Mouse (Mus musculus): ENCODE results near the gene Hspg2. TPM values are rescaled to one million over a fixed set of nuclear protein-coding genes. Genes with fewer than 3 reads are reported as not detected.

Gene Hspg2
- total RNA-seq, 2 experiments from 2014 or later, result 5.5 to 6.5 TPM

DNA sequence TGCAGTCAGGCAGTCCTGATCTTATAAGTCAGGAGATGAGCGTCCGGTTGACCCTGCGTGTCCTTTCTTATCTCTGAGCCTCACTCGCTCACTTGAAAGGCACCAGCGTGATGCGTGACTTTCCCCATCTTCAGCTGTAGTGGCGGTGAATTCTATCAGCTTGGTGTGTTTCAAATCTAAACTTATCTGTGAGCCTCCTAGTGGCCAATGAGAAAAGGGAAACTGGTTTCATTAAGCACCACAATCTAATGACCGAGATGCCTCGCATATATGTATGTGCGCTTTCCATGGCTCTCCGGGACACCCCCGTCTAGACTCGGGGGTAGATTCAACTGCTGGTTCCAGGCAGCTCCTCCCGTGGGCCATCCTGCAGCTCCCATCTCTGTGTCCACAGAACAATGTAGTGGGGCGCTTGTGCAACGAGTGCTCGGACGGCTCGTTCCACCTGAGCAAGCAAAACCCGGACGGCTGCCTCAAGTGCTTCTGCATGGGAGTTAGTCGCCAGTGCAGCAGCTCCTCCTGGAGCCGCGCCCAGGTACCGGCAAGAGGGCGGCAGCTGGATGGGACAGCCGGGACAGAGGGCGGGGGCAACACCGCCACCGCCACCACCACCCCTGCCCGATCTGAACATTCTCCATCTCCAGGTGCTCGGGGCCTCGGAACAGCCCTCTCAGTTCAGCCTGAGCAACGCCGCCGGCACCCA lies 49.6 kb downstream of the Hspg2 start:
- TF ChIP-seq CTCF (IDR thresholded peaks at IDR 0.05), result peak; percentile 12
- DNase-seq (ENCODE audit: extremely low spot score in 1 of 2, low spot score in 2 of 2), result no peak
- H3K4me3 ChIP-seq, result no peak overlapping the region
- intact Hi-C loops (cut with DNase I), result no loop called here
- H3K27ac ChIP-seq, result no peak overlapping the region

DNA sequence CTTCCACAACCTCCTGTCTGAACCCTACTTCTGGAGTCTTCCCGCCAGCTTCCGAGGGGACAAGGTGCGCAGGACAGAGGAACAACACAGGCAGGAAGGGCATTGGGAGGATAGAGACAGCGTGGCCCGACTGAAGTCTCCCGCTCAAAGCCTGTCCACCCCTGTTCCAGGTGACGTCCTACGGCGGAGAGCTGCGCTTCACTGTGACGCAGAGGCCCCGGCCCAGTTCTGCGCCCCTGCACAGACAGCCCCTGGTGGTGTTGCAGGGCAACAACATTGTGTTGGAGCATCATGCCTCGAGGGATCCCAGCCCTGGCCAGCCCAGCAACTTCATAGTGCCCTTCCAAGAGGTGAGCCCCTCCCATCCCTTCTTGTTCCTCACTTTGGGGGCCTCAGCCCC lies 50.2 kb downstream of the Hspg2 start:
- no peak for DNase-seq (ENCODE audit: extremely low spot score in 1 of 2, low spot score in 2 of 2)
- no peak; the same call in 1 of the 2 replicates for TF ChIP-seq CTCF (IDR thresholded peaks at IDR 0.05)
- Histone ChIP-seq H3K4me3 (no peak overlapping the region), H3K27ac (no peak overlapping the region)
- intact Hi-C loops (cut with DNase I), result no loop called here

DNA sequence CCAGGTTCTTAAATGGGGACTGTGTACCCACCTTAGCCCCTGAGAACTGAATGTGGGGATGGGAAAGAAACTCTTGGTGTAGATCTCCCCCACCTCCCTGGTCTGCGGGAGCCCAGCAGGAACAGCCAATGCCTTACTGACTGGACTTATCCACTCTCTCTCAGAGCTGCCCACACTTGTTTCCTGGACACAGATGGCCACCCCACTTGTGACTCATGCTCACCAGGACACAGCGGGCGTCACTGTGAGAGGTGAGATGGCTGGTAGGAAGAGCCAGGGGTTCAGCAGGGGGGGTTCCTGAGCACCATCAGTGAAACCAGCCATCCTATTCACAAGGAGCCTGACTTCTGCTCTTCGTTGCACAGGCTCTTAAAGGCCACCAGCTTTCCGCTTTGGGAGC lies 51.8 kb downstream of the Hspg2 start:
- Histone ChIP-seq H3K27ac (no peak overlapping the region), H3K4me3 (no peak overlapping the region)
- DNase-seq (ENCODE audit: extremely low spot score in 1 of 2, low spot score in 2 of 2), result peak in 1 of 2 experiments; percentile 21
- intact Hi-C loops (cut with DNase I), result no loop called here
- TF ChIP-seq CTCF (IDR thresholded peaks at IDR 0.05), result no peak

DNA sequence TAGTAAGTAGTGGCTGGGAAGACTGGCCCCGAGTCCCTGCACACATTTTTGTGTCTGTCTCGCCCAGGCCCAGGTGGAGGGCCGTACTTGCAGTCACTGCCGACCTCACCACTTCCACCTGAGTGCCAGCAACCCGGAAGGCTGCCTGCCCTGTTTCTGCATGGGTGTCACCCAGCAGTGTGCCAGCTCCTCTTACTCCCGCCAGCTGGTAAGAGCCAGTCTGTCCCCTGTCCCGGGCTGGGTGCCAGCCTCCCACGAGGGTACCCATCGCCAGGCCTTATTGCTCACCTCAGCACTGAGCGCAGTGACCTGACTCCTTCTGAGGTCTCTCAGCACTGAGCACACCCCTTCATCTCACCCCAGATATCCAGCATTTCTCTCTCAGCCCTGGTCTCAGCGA lies 53.4 kb downstream of the Hspg2 start:
- TF ChIP-seq CTCF (IDR thresholded peaks at IDR 0.05), result no peak
- intact Hi-C loops (cut with DNase I), result no loop called here
- H3K4me3 ChIP-seq, result no peak overlapping the region

DNA sequence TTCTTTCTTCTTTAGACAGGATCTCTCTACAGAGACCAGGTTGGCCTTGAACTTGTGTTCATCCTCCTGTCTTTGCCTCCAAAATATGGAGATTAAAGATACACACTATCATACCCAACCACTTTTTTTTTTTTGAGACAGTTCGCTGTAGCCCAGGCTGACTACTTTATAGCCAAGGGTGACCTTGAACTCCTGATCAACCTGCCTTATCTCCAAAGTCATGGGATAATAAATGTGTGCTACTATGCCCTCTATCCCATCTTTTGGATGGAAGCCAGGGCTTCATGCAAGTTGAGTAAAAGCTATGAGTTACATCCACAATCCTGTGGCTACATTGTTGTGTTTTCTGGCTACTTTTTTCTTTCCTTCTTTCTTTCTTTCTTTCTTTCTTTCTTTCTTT lies 56.9 kb downstream of the Hspg2 start:
- intact Hi-C loops (cut with DNase I), result no loop called here
- no peak for DNase-seq (ENCODE audit: extremely low spot score in 1 of 2, low spot score in 2 of 2)
- TF ChIP-seq CTCF (IDR thresholded peaks at IDR 0.05), result no peak

More for the DNA sequence above, 53.4 kb downstream of the Hspg2 start:
- no peak overlapping the region for H3K27ac ChIP-seq
- DNase-seq (ENCODE audit: extremely low spot score in 1 of 2, low spot score in 2 of 2), result no peak

DNA sequence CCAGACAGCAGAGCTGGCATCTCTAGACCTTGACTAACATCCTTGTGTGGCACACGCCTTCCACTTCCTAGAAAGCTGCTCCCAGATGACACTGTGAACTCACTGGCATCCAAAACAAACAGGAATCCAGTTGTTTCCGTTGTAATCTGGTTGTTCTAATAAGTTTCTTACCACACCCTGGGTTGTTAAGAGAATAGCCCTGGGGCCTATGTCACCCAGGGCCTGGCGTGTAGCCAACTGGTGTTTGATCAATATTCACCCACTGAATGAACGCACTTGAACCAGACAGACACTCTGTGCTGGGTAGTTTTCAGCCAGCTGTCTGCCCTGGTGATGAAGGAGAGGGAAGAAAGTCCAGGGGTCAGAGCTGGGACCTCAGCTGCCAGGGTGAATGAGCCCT lies 58.8 kb downstream of the Hspg2 start:
- no peak for DNase-seq (ENCODE audit: extremely low spot score in 1 of 2, low spot score in 2 of 2)
- intact Hi-C loops (cut with DNase I), result no loop called here
- Histone ChIP-seq H3K4me3 (no peak overlapping the region), H3K27ac (no peak overlapping the region)
- TF ChIP-seq CTCF (IDR thresholded peaks at IDR 0.05), result no peak

More for the DNA sequence above, 56.9 kb downstream of the Hspg2 start:
- H3K4me3 ChIP-seq, result no peak overlapping the region
- H3K27ac ChIP-seq, result no peak overlapping the region

DNA sequence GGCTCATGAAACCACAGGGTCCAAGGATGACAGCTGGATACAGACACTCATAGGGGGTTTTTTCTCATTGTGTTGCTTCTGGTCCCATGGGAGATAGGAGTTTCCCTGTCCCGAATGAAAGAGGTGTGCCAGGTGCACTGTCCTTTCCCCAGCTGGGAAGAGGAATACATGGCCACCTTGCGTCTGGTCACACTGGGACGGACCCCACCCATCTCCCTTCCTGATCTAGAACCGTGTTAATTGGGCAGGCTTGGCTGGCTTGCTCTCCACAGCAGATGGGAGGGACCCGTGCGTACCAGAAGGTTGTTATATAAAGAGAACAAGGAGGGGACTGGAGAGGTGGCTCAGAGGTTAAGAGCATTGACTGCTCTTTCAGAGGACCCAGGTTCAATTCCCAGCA lies 59.3 kb downstream of the Hspg2 start:
- no peak for TF ChIP-seq CTCF (IDR thresholded peaks at IDR 0.05)
- intact Hi-C loops (cut with DNase I), result no loop called here
- no peak for DNase-seq (ENCODE audit: extremely low spot score in 1 of 2, low spot score in 2 of 2)
- H3K4me3 ChIP-seq, result no peak overlapping the region
- H3K27ac ChIP-seq, result no peak overlapping the region

DNA sequence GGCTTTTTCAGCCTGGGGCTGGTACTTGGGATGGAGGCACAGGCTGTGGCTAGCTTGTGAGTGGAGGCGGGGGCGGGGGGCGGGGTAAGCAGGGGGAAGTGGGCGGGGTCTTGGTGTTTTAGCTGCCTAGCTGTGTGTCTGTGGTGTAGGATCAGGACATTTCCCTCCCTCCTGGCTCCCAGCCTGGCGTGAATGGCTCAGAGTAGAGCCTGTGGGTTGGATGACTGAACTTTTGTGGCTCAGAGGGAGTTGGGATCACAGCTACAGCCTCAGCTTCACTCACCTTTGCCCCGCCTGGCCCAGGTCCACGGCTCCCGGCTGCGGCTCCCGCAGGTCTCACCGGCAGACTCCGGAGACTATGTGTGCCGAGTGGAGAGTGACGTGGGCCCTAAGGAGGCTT lies 71.8 kb downstream of the Hspg2 start:
- no peak overlapping the region for H3K27ac ChIP-seq
- intact Hi-C loops (cut with DNase I), result no loop called here
- TF ChIP-seq CTCF (IDR thresholded peaks at IDR 0.05), result no peak
- no peak for DNase-seq (ENCODE audit: extremely low spot score in 1 of 2, low spot score in 2 of 2)
- no peak overlapping the region for H3K4me3 ChIP-seq

DNA sequence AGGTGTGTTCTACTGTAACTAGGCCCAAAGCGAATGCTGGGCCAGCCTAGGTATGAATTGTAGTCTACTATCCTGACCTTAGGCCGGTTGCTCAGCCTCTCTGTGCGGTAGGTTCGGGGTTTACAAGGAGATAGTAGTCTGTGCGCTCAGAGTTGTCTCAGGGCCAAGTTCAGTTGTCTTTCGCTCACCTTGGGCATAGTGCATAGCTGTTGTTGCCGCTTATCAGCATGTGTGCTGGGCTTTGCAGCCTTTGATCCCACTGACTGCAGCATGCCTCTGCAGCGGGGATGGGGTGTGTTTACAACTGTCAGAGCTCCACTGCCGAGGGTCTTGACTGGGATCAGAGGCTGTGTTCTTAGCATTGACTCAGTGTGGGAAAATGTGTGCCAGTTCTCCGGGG lies 74.4 kb downstream of the Hspg2 start:
- no peak for TF ChIP-seq CTCF (IDR thresholded peaks at IDR 0.05)
- no peak overlapping the region for H3K27ac ChIP-seq
- DNase-seq (ENCODE audit: extremely low spot score in 1 of 2, low spot score in 2 of 2), result no peak
- intact Hi-C loops (cut with DNase I), result no loop called here
- no peak overlapping the region for H3K4me3 ChIP-seq

DNA sequence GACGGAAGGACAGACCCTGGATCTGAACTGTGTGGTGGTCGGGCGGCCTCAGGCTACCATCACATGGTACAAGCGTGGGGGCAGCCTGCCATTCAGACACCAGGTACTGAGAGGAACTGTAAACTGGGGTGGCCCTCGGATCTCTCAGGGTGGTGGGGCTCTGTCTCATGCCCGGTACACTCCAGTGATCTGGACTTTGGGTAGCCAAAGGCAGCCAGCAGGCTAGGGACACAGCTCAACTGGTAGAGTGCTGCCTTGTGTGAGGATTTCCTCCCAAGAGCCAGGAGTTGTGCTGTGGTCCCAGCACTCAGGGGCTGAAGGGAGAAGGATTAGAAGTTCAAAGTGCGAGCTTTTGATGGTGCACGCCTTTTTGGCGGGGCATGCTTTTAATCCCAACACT lies 77.0 kb downstream of the Hspg2 start:
- intact Hi-C loops (cut with DNase I), result loop anchor here (1.0 kb wide), 1 partner anchor 101 kb away; no protein-coding TSS in a partner anchor

DNA sequence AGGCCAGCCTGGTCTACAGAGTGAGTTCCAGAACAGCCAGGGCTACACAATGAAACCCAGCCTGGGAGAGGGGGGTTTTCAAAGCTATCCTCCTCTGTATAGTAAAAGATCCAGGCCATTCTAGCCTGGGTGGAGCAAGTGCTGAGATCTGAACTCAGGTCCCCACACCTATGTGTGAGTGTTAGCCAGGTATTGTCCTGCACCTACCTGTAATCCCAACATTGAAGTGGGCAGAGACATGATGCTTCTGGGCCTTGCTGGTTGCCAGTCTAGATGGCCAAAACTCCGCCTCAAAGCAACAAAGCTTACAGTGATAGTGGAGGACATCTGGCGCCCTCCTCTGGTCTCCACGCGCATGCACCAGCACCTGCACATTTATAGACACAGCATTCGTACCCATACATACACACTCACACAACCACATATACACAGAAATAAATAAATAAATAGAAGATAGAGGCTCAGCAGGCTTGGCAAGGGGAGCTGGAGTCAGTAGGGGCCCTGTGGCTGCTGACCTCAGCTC lies 77.5 kb downstream of the Hspg2 start:
- intact Hi-C loops (cut with DNase I), result no loop called here
- peak; percentile 63 for TF ChIP-seq CTCF (IDR thresholded peaks at IDR 0.05)
- Histone ChIP-seq H3K27ac (no peak overlapping the region), H3K4me3 (no peak overlapping the region)
- peak in 1 of 2 experiments; percentile 21 for DNase-seq (ENCODE audit: extremely low spot score in 1 of 2, low spot score in 2 of 2)

More for the DNA sequence above, 77.0 kb downstream of the Hspg2 start:
- Histone ChIP-seq H3K27ac (no peak overlapping the region), H3K4me3 (no peak overlapping the region)
- no peak for TF ChIP-seq CTCF (IDR thresholded peaks at IDR 0.05)
- no peak for DNase-seq (ENCODE audit: extremely low spot score in 1 of 2, low spot score in 2 of 2)

DNA sequence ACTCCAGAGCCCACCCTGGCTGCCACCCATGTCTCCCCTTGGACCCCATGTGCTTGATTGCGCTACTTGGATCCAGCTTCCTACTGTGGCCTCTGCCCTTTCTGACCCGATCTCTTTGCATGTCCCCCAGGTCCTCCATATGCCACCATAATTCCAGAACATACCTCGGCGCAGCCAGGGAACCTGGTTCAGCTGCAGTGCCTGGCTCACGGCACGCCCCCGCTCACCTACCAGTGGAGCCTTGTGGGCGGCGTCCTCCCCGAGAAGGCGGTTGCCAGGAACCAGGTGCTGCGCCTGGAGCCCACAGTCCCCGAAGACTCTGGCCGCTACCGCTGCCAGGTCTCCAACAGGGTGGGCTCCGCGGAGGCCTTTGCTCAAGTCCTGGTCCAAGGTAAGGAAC lies 84.9 kb downstream of the Hspg2 start:
- intact Hi-C loops (cut with DNase I), result no loop called here

DNA sequence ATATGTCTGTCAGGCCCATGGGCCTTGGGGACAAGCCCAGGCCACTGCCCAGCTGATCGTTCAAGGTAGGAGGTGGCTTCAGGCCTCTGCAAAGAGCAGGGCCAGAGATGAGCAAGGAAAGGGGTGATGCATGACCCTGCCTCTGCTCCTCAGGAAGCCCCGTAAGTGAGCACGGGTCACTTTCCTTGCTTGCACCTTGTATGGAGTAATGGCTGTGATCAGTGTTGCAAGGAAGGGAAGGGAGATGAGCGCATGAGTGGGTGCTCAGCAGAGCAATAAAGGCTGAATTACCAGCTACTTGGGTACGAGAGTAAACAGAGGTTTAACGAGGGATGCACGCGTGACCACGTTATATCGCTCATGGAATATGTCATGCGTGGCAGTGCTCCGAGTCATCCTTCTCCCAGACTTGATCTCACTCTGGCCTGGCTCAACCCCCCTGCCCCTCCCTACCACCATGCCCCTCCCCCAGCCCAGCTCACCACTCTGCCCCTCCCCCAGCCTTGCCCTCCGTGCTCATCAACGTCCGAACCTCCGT lies 88.2 kb downstream of the Hspg2 start:
- DNase-seq (ENCODE audit: extremely low spot score in 1 of 2, low spot score in 2 of 2), result no peak
- intact Hi-C loops (cut with DNase I), result no loop called here
- no peak for TF ChIP-seq CTCF (IDR thresholded peaks at IDR 0.05)
- H3K27ac ChIP-seq, result no peak overlapping the region
- no peak overlapping the region for H3K4me3 ChIP-seq

More for the DNA sequence above, 84.9 kb downstream of the Hspg2 start:
- Histone ChIP-seq H3K4me3 (no peak overlapping the region), H3K27ac (no peak overlapping the region)
- no peak for DNase-seq (ENCODE audit: extremely low spot score in 1 of 2, low spot score in 2 of 2)
- TF ChIP-seq CTCF (IDR thresholded peaks at IDR 0.05), result no peak

All from left cerebral cortex, adult 2 months (tissue).